Comparison of ENCODE assay signal across 8 mouse cellular contexts in the genomic region with DNA sequence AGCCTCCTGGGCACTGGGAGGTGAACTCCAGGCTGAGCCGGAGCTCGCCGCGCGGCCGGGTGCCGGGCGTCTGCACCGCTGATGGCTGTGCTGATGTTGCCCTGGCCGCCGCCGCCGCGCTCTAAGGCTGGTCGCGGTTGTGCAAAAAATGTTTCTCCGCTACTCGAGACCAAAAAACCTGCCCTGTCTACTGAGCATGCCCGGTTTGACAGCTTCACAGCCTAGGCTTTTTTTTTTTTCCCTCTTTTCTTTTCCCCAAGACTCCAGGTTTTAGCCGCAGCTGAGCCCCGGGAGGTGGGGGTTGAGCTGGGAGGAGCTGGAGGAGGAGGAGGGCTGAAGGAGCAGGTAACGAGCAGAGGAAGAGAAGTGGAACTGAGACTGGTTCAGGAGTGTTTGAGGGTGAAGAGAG. TPM values are rescaled to one million over a fixed set of nuclear protein-coding genes. Genes with fewer than 3 reads are reported as not detected.
DNase-seq lines count a peak whose midpoint lies in the region; ATAC-seq and TF ChIP-seq lines count a peak whose summit lies in the region.

Gene Tenm1, minus strand, starts transcription at position 272 of the 409 bp plus-strand sequence.

- peaks cover 34% of the 10 kb centered on the region for H3K27me3 ChIP-seq in heart, embryonic 13.5 days (replicated peaks)
- no peaks in the 10 kb centered on the region for H3K27me3 ChIP-seq in cerebellum, adult 2 months (ENCODE audit: control insufficient read depth, insufficient read depth, low read length)
- H3K27me3 ChIP-seq in forebrain, postnatal 0 days (ENCODE audit: insufficient read depth, low read length) = no peaks in the 10 kb centered on the region
- H3K27me3 ChIP-seq in neural tube, embryonic 13.5 days = peaks cover 7% of the 10 kb centered on the region; the same call in 1 of the 2 replicates

- H3K27ac ChIP-seq in heart, embryonic 13.5 days (replicated peaks) = no peak within 1 kb of the TSS
- H3K27ac ChIP-seq in cerebellum, adult 2 months (ENCODE audit: insufficient read depth, low read length) = peak within 1 kb of the TSS; percentile 99
- H3K27ac ChIP-seq in forebrain, postnatal 0 days (ENCODE audit: low read depth, low read length) = peak within 1 kb of the TSS; percentile 72
- H3K27ac ChIP-seq in left cerebral cortex, adult 2 months = peak within 1 kb of the TSS; percentile 74; the same call in 1 of the 2 replicates
- peak within 1 kb of the TSS; percentile 72 for H3K27ac ChIP-seq in neural tube, embryonic 13.5 days (replicated peaks)

- ATAC-seq in heart, embryonic 13.5 days (ENCODE audit: extremely low read depth, insufficient number of reproducible peaks, low FRiP score, low TSS enrichment) = no peak
- ATAC-seq in forebrain, postnatal 0 days = peak; percentile 66
- ATAC-seq in neural tube, embryonic 13.5 days (ENCODE audit: low read depth) = peak; percentile 47

- intact Hi-C loops in heart, postnatal 25 days (cut with DNase I) = no loop called here
- intact Hi-C loops in left cerebral cortex, adult 2 months (cut with DNase I) = loop anchor here (5.0 kb wide), 2 partner anchors 872 to 887 kb away; no protein-coding TSS in a partner anchor

- no peaks in the 10 kb centered on the region for H3K9me3 ChIP-seq in heart, embryonic 13.5 days
- H3K9me3 ChIP-seq in forebrain, postnatal 0 days (ENCODE audit: low read length) = no peaks in the 10 kb centered on the region
- H3K9me3 ChIP-seq in neural tube, embryonic 13.5 days = no peaks in the 10 kb centered on the region

- peak; percentile 39; the same call in 1 of the 2 replicates for TF ChIP-seq POLR2A in cerebellum, adult 2 months (IDR thresholded peaks at IDR 0.05; ENCODE audit: borderline replicate concordance, insufficient read depth, low read length)

- peak within 1 kb of the TSS; percentile 47 for H3K4me3 ChIP-seq in heart, embryonic 13.5 days
- H3K4me3 ChIP-seq in cerebellum, adult 2 months (replicated peaks; ENCODE audit: insufficient read depth, low read depth, low read length) = peak within 1 kb of the TSS; percentile 63
- H3K4me3 ChIP-seq in forebrain, postnatal 0 days (ENCODE audit: low read depth, low read length) = peak within 1 kb of the TSS; percentile 45
- peak within 1 kb of the TSS; percentile 52 for H3K4me3 ChIP-seq in left cerebral cortex, adult 2 months
- peak within 1 kb of the TSS; percentile 45 for H3K4me3 ChIP-seq in neural tube, embryonic 13.5 days

- 13% methylated on average over 22 of the region's 22 CpGs for WGBS in heart, embryonic 13.5 days
- WGBS in cerebellum, adult 2 months = 13% methylated on average over 21 of the region's 22 CpGs
- WGBS in forebrain, postnatal 0 days = 19% methylated on average over 22 of the region's 22 CpGs
- WGBS in neural tube, embryonic 13.5 days = 25% methylated on average over 22 of the region's 22 CpGs

- no peak for DNase-seq in heart, postnatal 25 days (ENCODE audit: low spot score)
- DNase-seq in cerebellum, adult 2 months = peak; percentile 76 to 87
- peak; percentile 69 for DNase-seq in forebrain, postnatal 0 days
- DNase-seq in left cerebral cortex, adult 2 months (ENCODE audit: extremely low spot score in 1 of 2, low spot score in 2 of 2) = peak; percentile 37 to 57
- no peak for DNase-seq in urinary bladder, adult 2 months (ENCODE audit: low spot score)
- DNase-seq in gastrocnemius, adult 8-10 months (ENCODE audit: low spot score in 2 of 2) = no peak

- H3K9ac ChIP-seq in heart, embryonic 13.5 days = no peak within 1 kb of the TSS
- H3K9ac ChIP-seq in forebrain, postnatal 0 days = peak within 1 kb of the TSS; percentile 51
- peak within 1 kb of the TSS; percentile 62 for H3K9ac ChIP-seq in neural tube, embryonic 13.5 days

- no peak for TF ChIP-seq CTCF in cerebellum, adult 2 months (IDR thresholded peaks at IDR 0.05; ENCODE audit: borderline replicate concordance, insufficient read depth, low read depth, low read length)
- no peak for TF ChIP-seq CTCF in forebrain, postnatal 0 days (IDR thresholded peaks at IDR 0.05; ENCODE audit: low read depth)
- no peak for TF ChIP-seq CTCF in left cerebral cortex, adult 2 months (IDR thresholded peaks at IDR 0.05)

- no peaks in the 10 kb centered on the region for H3K36me3 ChIP-seq in heart, embryonic 13.5 days
- no peaks in the 10 kb centered on the region for H3K36me3 ChIP-seq in forebrain, postnatal 0 days (ENCODE audit: insufficient read depth)
- no peaks in the 10 kb centered on the region for H3K36me3 ChIP-seq in neural tube, embryonic 13.5 days

- H3K4me2 ChIP-seq in heart, embryonic 13.5 days = peak within 1 kb of the TSS; percentile 71
- peak within 1 kb of the TSS; percentile 52 for H3K4me2 ChIP-seq in forebrain, postnatal 0 days (ENCODE audit: low read depth)
- H3K4me2 ChIP-seq in neural tube, embryonic 13.5 days = peak within 1 kb of the TSS; percentile 61

- no peaks in the 10 kb centered on the region for H3K4me1 ChIP-seq in heart, embryonic 13.5 days
- H3K4me1 ChIP-seq in cerebellum, adult 2 months (ENCODE audit: control insufficient read depth, insufficient read depth, low read length) = no peaks in the 10 kb centered on the region
- H3K4me1 ChIP-seq in forebrain, postnatal 0 days (ENCODE audit: insufficient read depth) = no peaks in the 10 kb centered on the region
- H3K4me1 ChIP-seq in neural tube, embryonic 13.5 days (replicated peaks) = no peaks in the 10 kb centered on the region

RNA-seq across cellular contexts. Expression of gene Tenm1, which starts in this region (rescaled TPM):
- polyA plus RNA-seq in heart, embryonic 13.5 days (2015; fragmentation: Nextera tagmentation; extraction: Ambion mirVana) = 0.01 and 0.05 TPM in 2 replicates
- under 1 TPM; 0.03 to 0.10 TPM for total RNA-seq in heart, postnatal 25 days (2021)
- polyA plus RNA-seq in cerebellum, adult 2 months (2012; rRNA removed) = 46.4 and 56.4 TPM in 2 replicates
- total RNA-seq in forebrain, postnatal 0 days (2014; rRNA removed) = 60.6 and 74.8 TPM in 2 replicates
- polyA plus RNA-seq in forebrain, postnatal 0 days (2015; fragmentation: Nextera tagmentation; extraction: Ambion mirVana) = 15.9 and 27.8 TPM in 2 replicates
- total RNA-seq in left cerebral cortex, adult 2 months (2021) = 10 to 100 TPM; 46.7 to 49.3 TPM
- polyA plus RNA-seq in neural tube, embryonic 13.5 days (2015; fragmentation: Nextera tagmentation; extraction: Ambion mirVana) = 14.3 and 14.9 TPM in 2 replicates
- polyA plus RNA-seq in urinary bladder, adult 2 months (2012; rRNA removed) = 0.03 and 0.07 TPM in 2 replicates
- not detected for total RNA-seq in gastrocnemius, adult 8-10 months (2022)

Comparison
In these comparisons a context has a peak if more than half of its experiments do, and no peak if none do; other contexts are left out.
1. RNA of gene Tenm1 (total RNA-seq): 60.6 to 74.8 TPM in forebrain, postnatal 0 days and 46.7 to 49.3 TPM in left cerebral cortex, adult 2 months; 0.03 to 0.10 TPM in heart, postnatal 25 days and not detected in gastrocnemius, adult 8-10 months; every median in the first group is over 10 times any median in the second.
2. RNA of gene Tenm1 (polyA plus RNA-seq): 46.4 to 56.4 TPM in cerebellum, adult 2 months, 15.9 to 27.8 TPM in forebrain, postnatal 0 days and 14.3 to 14.9 TPM in neural tube, embryonic 13.5 days; 0.03 to 0.07 TPM in urinary bladder, adult 2 months and 0.01 to 0.05 TPM in heart, embryonic 13.5 days; every median in the first group is over 10 times any median in the second.
3. DNase-seq: peak in cerebellum, adult 2 months (2 of 2), forebrain, postnatal 0 days (single experiment) and left cerebral cortex, adult 2 months (2 of 2); none in heart, postnatal 25 days (single experiment), urinary bladder, adult 2 months (single experiment) and gastrocnemius, adult 8-10 months (0 of 2).
4. Peak in every context shown above with its lines, with median percentiles within 50 percentile points of each other: H3K4me2 ChIP-seq and H3K4me3 ChIP-seq.